Mouse (Mus musculus): ENCODE data around the gene Qser1. TPM values are rescaled to one million over a fixed set of nuclear protein-coding genes. Genes with fewer than 3 reads are reported as not detected.
A peak's percentile ranks its signal among the peaks of the same experiment; 100 is the strongest.

Qser1 gene
- polyA plus RNA-seq, 1 experiment, result 32.2 TPM

DNA sequence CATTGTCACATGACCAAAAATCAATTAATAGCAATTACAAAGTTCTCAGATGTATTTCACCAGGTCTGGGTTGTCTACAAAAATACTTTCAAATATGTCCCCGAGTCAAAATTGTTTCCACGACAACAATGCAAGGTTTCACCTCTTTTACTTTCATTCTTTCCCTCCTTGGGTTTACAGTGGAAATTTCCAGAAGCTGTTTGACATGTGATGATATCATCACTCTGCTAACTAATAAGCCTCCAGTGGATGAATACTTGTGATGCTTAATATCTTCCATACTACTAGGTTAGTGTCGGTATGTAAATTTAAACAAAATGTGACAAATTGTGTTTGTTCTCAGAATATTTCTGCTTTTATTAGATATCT is 33.4 kb upstream of the Qser1 start:
- no peak for TF ChIP-seq CTCF (IDR thresholded peaks at IDR 0.05; ENCODE audit: borderline replicate concordance, insufficient read depth, low read length)
- TF ChIP-seq POLR2A (IDR thresholded peaks at IDR 0.05; ENCODE audit: low read depth, low read length), result no peak
- Histone ChIP-seq H3K4me3 (ENCODE audit: insufficient read depth, low read length) (peak overlapping the region; percentile 61), H3K4me1 (ENCODE audit: control insufficient read depth, insufficient read depth, low read length) (peaks cover 6% of the 10 kb centered on the region; the same call in 1 of the 2 replicates), H3K27ac (ENCODE audit: insufficient read depth, low read length) (no peak overlapping the region)

DNA sequence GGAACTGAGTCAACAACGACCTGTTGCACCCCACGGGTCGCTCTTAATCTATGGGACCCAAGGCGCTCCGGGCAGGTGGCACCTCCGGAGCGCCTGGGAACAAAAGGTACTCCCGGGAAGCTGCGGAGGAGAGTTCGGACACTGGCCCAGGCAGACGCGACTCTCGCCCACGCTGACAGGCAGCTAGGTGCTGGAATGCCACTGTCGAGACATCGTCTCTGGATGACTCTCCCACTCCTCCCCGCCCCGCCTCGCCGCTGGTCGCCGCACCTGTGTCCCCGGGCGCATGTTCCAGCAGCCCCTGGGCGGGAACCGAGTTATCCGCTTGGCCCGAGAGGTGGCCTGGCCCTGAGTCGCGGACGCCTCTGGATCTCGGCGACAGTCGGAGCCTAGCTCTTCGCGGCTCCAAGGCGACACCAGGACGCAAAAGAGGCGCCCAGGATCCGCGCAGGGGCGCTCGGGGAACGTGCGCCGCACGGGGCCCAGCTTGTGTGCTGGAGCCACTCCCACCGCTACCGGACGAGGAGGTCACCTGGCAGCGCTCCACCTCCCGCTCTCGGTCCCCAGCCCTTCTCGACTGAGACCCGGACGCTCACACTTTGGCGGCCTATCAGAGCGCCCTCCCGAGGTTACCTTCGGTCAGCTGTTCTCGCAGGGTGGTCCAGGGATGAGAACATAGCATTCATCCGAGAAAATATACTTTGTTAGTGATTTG is 32.9 kb upstream of the Qser1 start, which contains the start of gene Prrg4:
Gene Prrg4 (minus strand): TSS at position 601 of the 715 bp plus-strand sequence.
- no peak for TF ChIP-seq CTCF (IDR thresholded peaks at IDR 0.05; ENCODE audit: borderline replicate concordance, insufficient read depth, low read length)
- TF ChIP-seq POLR2A (IDR thresholded peaks at IDR 0.05; ENCODE audit: low read depth, low read length), result no peak
- H3K27ac ChIP-seq (ENCODE audit: insufficient read depth, low read length), result peak within 1 kb of the TSS; percentile 59

DNA sequence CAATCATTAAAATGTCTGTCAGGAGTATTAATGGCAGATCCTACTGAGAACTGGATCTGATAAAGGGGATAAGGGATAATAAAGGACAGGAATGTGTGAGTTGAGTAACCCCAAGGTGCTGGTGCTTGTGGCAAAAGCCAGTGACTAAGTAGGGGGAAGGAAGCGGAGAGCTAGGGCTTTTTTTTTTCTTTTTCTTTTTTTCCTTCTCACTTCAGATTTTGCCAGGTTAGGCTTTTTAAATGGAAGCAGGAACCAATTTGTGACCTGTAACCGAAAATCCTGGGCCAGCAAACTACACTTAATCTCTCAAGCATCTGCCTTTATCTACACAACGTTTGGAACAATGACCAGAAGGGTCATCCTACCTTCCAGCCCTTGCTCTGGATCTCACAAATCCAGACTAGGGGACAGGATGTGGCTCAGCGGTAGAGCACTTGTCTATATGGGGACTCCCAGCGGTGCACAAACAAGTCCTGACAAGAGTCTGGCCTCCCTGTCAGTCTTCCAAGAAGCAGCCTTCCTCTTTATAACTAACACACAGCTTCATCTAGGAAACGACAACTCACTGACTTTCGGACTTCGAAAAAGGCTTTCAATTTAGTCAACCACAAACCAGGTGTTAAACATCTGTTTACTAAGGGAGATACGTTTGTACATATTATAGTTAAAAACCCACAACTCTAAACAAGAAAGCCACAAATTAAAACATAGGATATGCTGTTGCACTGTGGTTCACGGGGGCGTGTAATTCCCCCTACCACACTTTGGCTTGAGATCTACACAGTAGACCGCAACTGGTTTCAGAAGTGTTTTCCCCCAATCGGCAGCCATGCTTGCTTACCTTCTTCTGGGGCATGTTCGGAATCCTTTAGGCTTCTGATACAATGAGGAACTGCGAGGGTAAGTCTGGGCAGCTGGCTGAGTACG is 31.9 kb upstream of the Qser1 start:
- peak overlapping the region; percentile 61 for H3K4me3 ChIP-seq (ENCODE audit: insufficient read depth, low read length)
- peak overlapping the region; percentile 59 for H3K27ac ChIP-seq (ENCODE audit: insufficient read depth, low read length)
- no peak for TF ChIP-seq CTCF (IDR thresholded peaks at IDR 0.05; ENCODE audit: borderline replicate concordance, insufficient read depth, low read length)
- no peak for TF ChIP-seq POLR2A (IDR thresholded peaks at IDR 0.05; ENCODE audit: low read depth, low read length)
- peaks cover 6% of the 10 kb centered on the region; the same call in 1 of the 2 replicates for H3K4me1 ChIP-seq (ENCODE audit: control insufficient read depth, insufficient read depth, low read length)

More for the DNA sequence above, 32.9 kb upstream of the Qser1 start, which contains the start of gene Prrg4:
- Histone ChIP-seq H3K4me1 (ENCODE audit: control insufficient read depth, insufficient read depth, low read length) (peaks cover 6% of the 10 kb centered on the region; the same call in 1 of the 2 replicates), H3K4me3 (ENCODE audit: insufficient read depth, low read length) (peak within 1 kb of the TSS; percentile 61)

DNA sequence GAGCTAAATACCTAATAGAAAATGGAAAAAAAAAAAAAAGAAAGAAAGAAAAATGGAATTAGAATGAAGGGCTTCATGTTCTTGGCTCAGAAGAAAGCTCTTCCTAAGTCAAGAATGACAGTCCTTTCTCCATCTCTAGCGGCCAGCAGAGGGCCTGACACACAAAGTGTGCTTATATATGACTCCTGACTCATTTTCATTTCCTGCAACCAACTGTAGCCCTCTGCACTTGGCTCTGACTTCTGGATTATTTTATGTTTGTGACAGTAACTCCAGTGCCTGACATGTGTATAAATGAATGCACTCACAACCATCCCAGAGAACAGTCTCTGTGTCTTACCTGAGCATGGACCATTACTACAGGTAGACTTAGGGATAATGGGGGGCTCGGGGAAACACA is 31.1 kb upstream of the Qser1 start:
- peak overlapping the region; percentile 23; the same call in 1 of the 2 replicates for H3K4me3 ChIP-seq (ENCODE audit: insufficient read depth, low read length)
- peak overlapping the region; percentile 59; the same call in 1 of the 2 replicates for H3K27ac ChIP-seq (ENCODE audit: insufficient read depth, low read length)
- peaks cover 6% of the 10 kb centered on the region; the same call in 1 of the 2 replicates for H3K4me1 ChIP-seq (ENCODE audit: control insufficient read depth, insufficient read depth, low read length)
- TF ChIP-seq POLR2A (IDR thresholded peaks at IDR 0.05; ENCODE audit: low read depth, low read length), result 0 out of 2 replicates have a peak, but pooled peaks have one; percentile 14
- no peak for TF ChIP-seq CTCF (IDR thresholded peaks at IDR 0.05; ENCODE audit: borderline replicate concordance, insufficient read depth, low read length)

DNA sequence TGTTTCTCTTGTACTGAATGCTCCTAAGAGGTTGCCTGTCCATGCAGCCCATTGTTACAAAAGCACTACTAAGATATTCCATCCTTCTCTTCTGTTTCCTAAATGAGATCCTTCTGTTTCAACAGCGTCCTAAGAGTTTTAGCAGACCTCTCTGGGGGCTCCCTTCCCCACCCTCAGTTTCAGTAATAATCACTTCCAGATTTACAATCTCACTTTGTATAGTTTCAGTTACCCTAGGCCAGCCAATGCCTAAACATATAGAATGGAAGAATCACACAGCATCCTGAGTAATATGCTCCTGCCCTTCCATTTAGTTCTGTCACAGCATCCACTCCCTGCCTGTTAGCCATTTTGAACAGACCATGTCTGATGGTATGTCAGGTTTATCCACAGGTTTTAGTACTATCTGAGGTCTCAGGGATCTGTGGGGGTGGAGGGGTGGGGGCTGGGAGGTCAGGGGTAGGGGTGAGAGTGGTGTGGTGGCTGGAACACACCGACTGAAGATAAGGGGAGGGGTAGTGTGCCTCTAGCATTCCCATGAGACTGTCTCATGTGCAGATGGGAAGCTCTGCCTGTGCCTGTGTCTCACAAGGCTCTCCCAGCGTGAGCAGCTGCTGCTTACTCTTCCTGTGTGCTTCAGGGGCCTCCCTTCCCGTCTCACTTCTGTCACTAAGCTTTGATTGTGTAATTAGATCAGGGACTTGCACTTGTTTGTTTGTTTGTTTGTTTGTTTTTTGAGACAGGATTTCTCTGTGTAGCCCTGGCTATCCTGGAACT is 30.3 kb upstream of the Qser1 start:
- TF ChIP-seq CTCF (IDR thresholded peaks at IDR 0.05; ENCODE audit: borderline replicate concordance, insufficient read depth, low read length), result no peak
- TF ChIP-seq POLR2A (IDR thresholded peaks at IDR 0.05; ENCODE audit: low read depth, low read length), result no peak
- no peak overlapping the region for H3K27ac ChIP-seq (ENCODE audit: insufficient read depth, low read length)

DNA sequence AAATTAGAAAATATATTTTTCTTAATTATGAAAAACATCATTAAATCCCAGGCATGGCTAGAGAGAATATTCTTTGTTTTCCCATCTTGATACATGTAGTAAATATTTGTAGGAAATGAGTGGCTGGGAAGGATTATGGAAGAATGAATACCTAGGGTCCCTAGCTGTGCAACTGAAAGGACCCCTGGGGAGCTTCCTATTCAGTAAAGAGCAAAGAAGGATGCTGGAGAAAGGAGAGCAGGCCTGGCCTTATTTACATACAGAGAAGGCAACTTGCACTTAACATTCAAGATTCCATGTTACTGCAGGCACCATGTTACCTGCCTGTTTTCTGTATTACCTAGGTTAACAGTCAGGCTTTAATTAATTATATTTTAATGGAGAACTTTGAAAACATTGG is 26.0 kb upstream of the Qser1 start:
- H3K4me1 ChIP-seq (ENCODE audit: control insufficient read depth, insufficient read depth, low read length), result no peaks in the 10 kb centered on the region
- H3K4me3 ChIP-seq (ENCODE audit: insufficient read depth, low read length), result no peak overlapping the region
- TF ChIP-seq CTCF (IDR thresholded peaks at IDR 0.05; ENCODE audit: borderline replicate concordance, insufficient read depth, low read length) (no peak), POLR2A (IDR thresholded peaks at IDR 0.05; ENCODE audit: low read depth, low read length) (no peak)
- H3K27ac ChIP-seq (ENCODE audit: insufficient read depth, low read length), result no peak overlapping the region

More for the DNA sequence above, 30.3 kb upstream of the Qser1 start:
- H3K4me3 ChIP-seq (ENCODE audit: insufficient read depth, low read length), result no peak overlapping the region
- peaks cover 6% of the 10 kb centered on the region; the same call in 1 of the 2 replicates for H3K4me1 ChIP-seq (ENCODE audit: control insufficient read depth, insufficient read depth, low read length)

DNA sequence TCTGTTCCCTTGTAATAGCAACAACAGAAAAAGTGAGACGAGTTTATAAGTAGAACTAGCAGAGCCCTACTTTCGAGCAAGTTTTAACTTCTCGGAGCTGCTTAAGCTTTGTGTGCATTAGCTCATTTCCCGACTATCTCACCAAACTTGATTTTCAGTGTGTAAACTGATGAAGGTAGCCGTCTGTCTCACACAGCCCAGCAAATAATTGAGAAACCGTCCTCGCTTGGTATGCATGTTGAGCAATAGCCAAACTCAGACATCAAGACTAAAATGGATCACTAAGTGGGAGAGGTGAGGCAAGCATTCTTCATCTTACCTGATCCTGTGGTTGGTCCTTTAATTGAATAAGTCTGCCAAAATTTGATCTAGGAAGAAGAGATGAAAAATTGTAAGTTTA is 25.2 kb upstream of the Qser1 start:
- Histone ChIP-seq H3K27ac (ENCODE audit: insufficient read depth, low read length) (no peak overlapping the region), H3K4me3 (ENCODE audit: insufficient read depth, low read length) (no peak overlapping the region), H3K4me1 (ENCODE audit: control insufficient read depth, insufficient read depth, low read length) (no peaks in the 10 kb centered on the region)
- TF ChIP-seq CTCF (IDR thresholded peaks at IDR 0.05; ENCODE audit: borderline replicate concordance, insufficient read depth, low read length) (no peak), POLR2A (IDR thresholded peaks at IDR 0.05; ENCODE audit: low read depth, low read length) (no peak)

DNA sequence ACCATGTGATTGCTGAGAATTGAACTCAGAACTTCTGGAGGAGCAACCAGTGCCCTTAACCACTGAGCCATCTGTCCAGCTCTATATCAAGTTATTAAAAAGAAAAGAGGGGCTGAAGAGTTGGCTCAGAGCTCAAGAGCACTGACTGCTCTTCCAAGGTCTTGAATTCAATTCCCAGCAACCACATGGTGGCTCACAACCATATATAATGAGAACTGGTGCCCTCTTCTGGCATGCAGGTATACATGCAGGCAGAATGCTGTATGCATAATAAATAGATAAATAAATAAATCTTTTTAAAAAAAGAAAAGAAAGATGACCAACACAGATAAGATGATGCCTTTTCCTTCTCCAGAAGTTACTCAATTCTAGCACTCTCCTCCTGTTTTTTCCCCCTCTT is 24.4 kb upstream of the Qser1 start:
- Histone ChIP-seq H3K4me1 (ENCODE audit: control insufficient read depth, insufficient read depth, low read length) (no peaks in the 10 kb centered on the region), H3K4me3 (ENCODE audit: insufficient read depth, low read length) (no peak overlapping the region), H3K27ac (ENCODE audit: insufficient read depth, low read length) (no peak overlapping the region)
- TF ChIP-seq CTCF (IDR thresholded peaks at IDR 0.05; ENCODE audit: borderline replicate concordance, insufficient read depth, low read length) (no peak), POLR2A (IDR thresholded peaks at IDR 0.05; ENCODE audit: low read depth, low read length) (no peak)

DNA sequence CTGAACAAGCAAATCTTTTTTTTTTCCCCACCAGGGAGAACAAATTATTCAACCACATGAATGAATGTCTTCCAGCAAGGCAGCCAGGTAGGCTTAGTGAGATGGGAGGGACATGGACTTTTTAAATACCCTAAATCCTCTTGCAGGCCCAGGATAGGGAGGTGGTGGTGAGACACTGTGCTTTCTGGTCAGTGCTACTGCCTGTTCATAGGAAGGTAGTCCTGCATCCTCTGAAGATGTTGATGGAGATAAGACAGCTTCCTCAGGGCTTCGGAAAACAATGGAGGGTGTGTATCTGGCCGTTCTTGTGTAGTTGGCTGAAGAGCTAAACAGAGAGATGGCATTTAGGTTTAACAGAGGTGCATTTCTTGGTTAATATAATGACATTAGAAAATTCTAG is 15.9 kb upstream of the Qser1 start:
- H3K4me3 ChIP-seq (ENCODE audit: insufficient read depth, low read length), result no peak overlapping the region
- H3K4me1 ChIP-seq (ENCODE audit: control insufficient read depth, insufficient read depth, low read length), result no peaks in the 10 kb centered on the region
- no peak overlapping the region for H3K27ac ChIP-seq (ENCODE audit: insufficient read depth, low read length)
- TF ChIP-seq POLR2A (IDR thresholded peaks at IDR 0.05; ENCODE audit: low read depth, low read length) (no peak), CTCF (IDR thresholded peaks at IDR 0.05; ENCODE audit: borderline replicate concordance, insufficient read depth, low read length) (no peak)
